Mouse (Mus musculus): ENCODE data around the gene Rnf19b.

DNA sequence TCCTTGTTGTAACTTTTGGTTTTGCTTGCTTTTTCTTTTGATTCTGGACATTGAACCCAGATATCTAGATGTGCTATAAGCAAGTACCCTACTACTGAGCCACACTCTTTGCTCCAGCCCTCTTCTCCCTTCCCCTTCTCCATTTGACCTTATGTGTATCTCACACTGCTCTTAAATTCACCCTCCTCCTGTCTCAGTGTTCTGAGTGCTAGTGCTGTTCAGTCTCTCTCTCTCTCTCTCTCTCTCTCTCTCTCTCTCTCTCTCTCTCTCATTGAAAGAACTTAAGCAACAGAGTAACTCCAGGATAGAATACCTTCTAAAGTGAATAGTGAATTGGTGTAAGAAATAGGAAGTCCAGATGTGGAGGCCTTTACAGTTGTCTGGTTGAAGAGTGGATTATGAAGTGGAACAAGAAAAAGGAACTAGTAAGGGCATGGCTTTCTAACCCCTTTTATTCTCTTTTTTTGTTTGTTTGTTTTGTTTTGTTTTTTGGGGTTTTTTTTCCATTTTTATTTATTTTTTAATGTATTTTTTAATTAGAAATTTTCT, 7.7 kb downstream of the Rnf19b start:
- no peak for TF ChIP-seq POLR2AphosphoS5 (IDR thresholded peaks at IDR 0.05; ENCODE audit: insufficient replicate concordance, low read depth, low read length)
- no peak for TF ChIP-seq CTCF (IDR thresholded peaks at IDR 0.05; ENCODE audit: low read depth, low read length)
